Mouse (Mus musculus) adrenal gland, postnatal 10 days (tissue): Measurements from ENCODE around the gene Tfe3. TPM values are rescaled to one million over a fixed set of nuclear protein-coding genes. Genes with fewer than 3 reads are reported as not detected.
"Not testable (repeated sequence)": the region's sequence is repeated elsewhere in the genome, so short reads cannot be mapped to it uniquely, and the experiment has no call there.

ENCODE experiments used
- DNase-seq: peaks from one replicate; pipeline ENCODE4 v3.0.0; 2021; ENCODE audit warnings: mixed read lengths
- total RNA-seq, 2 experiments: library from RNA; stranded (reverse); gene quantifications; 2 replicates each; pipeline ENCODE4 v1.2.3; 2021

Gene Tfe3
- total RNA-seq, 2 experiments from 2014 or later, result 35.7 to 39.3 TPM

DNA sequence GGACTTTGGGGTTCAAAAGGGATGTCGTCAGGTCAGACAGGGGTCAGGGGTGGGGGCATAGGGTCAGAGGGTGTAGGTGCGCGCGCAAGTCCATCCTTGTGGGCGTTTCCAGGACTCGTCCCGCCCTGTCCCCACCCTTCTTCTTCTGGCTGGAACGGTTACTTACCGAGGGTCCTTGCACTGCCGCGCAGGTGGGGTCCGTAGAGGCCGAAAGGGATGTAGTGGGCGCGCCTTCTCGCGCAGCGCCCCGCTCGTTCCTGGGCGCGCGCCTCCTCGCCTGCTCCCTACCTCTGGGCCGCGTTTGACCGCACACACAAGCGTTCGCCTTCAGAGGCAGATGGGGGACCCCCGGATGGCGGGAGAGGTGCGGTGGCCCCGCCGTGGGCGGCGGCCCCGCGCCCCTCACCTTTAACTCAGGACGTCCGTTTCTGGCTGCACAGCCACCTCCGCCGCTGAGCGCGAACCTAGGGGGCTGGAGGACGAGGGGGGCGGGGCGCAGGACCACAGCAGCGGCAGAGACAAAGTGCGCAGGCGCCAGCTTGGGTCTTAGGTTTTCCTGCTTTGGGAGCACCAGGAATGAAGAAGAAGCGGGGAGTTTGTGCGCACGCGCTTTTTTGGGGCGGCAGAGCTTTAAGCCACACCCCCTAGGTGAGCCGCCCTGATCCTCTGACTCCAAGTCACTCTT is 11.8 kb upstream of the Tfe3 start, which contains the start of gene Ccdc120:
Gene Ccdc120 (minus strand): TSS at position 474 of the 685 bp plus-strand sequence.
- peak; percentile 74 for DNase-seq

DNA sequence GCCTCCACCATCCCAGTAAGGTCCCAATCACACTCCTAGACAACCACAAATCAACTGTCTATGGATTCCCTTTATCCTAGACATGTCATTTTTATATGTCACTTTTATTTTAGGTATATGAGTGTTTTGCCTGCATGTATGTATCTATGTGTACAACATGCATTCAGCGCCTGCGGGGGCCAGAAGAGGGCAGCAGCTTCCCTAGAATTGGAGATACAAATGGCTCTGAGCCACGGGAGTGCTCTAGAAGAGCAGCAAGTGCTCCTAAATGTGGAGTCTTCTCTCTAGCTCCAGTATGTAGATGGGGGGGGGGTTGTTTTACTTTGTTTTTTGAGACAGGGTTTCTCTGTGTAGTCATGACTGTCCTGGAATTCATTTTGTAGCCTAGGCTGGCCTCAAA is 8.7 kb upstream of the Tfe3 start:
- DNase-seq, result peak; percentile 43

DNA sequence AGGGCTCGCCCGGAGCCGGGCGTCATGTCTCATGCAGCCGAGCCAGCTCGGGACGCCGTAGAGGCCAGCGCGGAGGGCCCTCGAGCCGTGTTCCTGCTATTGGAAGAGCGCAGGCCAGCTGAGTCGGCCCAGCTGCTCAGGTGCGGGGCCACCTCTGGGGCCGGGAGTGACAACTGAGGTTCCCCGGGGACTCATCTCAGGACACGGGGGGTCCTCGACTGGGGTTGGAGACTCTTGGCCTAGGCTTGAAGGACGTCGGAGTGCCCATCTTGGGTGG is 499 bp downstream of the Tfe3 start:
- DNase-seq, result no peak

DNA sequence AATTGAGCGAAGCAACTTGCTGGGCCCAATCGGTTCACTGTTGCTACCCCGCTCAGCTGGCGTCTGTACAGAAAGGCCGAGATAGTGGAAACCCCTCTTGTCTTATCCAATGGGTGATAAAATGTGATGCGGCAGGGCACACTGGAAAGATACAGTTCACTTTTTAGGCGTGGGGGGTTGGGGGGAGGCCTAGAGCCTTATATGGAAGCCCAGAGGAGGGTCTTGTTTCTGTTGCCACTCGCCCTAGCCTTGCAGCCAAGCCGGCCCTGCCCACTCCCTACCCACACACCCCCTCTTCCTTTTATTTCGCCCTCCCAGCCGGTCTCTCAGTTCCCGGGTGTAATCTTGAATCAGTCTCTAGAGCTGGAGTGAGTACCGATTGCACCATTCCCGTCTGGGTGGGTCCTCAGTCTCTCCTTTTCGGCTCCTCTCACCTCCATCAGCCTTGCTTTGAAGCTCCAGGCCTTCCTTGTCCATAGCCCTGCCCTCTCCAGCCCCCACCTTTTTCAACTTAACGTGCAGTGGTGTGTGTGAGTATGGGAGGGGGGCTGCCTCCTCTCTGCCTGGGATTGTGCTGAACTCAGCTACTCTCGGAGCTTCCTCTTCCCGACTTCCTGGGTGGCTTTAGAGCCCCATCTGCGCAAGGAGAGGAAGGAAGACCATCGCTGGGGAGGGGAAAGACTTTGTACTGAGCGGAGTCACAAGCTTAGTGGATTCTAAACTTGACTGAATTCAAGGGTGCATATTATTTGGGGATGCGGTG is 1.5 kb downstream of the Tfe3 start:
- DNase-seq, result peak; percentile 42

DNA sequence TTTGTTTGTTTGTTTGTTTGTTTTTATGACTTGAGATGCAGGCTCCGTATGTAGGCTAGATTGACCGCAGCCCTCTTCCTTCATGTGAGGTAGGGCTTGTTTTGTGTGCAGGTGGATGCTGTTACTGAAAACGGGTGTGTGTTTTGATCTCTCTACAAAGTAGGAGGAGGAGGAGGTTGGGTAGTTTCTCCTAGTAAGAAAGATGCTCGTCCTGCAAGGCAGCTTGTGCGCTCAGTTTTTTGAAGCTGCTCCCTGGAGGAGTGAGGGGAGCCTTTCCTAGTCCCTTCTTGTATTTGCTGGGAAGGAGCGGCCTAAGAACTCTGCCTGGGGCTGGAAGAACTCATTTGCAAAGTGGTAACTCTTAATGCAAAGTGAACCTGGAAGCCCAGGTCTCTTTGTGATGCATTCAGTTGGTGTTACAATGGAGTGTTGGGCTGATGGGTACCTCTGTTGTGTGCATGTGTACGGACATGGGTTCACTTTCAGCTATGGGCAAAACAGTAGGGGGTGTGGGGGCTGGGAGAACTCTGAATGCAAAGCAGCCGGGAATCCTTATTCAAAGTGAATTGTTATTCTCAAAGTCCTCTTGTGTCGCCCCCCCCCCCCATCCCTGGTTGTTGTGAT is 2.4 kb downstream of the Tfe3 start:
- no peak for DNase-seq

DNA sequence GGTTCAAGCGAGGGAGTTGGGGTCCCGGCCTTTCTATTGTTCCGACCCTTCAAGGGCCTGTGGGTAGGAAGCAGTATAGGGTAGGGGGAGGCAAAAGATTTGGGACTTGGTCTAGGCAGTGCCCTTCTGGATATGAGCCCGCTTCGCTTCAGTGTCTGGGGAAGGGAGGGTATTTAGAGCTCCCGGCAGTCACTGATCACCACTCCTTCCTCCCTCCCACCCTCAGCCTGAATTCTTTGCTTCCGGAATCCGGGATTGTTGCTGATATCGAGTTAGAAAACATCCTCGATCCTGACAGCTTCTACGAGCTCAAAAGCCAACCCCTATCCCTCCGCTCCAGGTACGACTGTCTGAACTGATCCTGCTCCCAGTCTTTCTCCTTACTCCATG is 2.9 kb downstream of the Tfe3 start:
- no peak for DNase-seq

- peak; percentile 66 for DNase-seq
Observed at GRCm38 (mm10) chrX:7765764-7766163, 3.4 kb downstream of the Tfe3 start.

GRCm38 (mm10) chrX:7769302-7770017 is 7.1 kb downstream of the Tfe3 start:
- DNase-seq, result no peak

GRCm38 (mm10) chrX:7772766-7773165 is 10.4 kb downstream of the Tfe3 start:
- DNase-seq, result no peak

DNA sequence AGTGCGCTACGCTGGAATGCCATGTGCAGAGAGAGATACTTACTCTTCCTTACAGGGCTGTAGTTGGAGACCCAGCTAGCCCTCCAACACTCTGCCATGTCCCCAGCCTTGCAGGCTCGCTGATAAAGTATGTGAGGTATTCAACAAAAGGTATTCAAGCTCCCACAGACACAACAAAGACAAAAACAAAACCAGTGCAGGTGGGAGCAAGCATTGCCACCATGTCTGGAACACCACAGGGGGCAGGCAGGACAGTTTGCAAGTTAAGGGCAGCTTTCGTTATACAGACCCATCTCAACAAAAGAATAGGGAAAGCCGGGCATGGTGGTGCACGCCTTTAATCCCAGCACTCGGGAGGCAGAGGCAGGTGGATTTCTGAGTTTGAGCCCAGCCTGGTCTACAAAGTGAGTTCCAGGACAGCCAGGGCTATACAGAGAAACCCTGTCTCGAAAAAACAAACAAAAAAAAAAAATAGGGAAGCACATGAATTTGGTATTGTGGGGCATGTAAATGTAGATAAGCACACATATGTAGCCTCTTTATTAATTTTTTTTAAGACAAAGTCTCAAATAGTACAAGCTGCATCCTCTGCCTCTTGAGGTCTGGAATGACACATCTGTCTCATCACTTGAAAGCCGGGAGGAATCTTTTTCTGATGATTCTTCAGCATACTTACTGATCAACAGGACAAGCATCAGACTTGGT is 13.3 kb downstream of the Tfe3 start:
- no peak for DNase-seq

GRCm38 (mm10) chrX:7776329-7777082 is 14.1 kb downstream of the Tfe3 start:
- DNase-seq, result peak; percentile 71

GRCm38 (mm10) chrX:7778450-7779244 is 16.3 kb downstream of the Tfe3 start:
- DNase-seq, result no peak

DNA sequence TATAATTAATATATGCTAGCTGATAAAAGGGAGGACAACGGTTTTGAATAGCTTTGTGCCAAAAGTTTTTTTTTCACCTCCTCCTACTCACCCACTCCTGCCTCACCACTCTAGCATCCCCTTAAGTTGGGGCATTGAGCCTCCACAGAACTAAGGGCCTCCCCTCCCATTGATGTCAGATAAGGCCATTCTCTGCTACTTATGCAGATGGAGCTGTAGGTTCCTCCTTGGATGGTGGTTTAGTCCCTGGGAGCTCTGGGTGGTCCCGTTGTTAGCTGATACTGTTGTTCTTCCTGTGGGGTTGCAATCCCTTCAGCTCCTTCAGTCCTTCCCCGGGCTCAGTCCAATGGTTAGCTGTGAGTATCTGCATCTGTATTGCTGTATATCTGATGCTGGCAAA is 16.9 kb downstream of the Tfe3 start:
- no peak for DNase-seq

- no peak for DNase-seq
Observed at GRCm38 (mm10) chrX:7782603-7783092, 20.3 kb downstream of the Tfe3 start.

DNA sequence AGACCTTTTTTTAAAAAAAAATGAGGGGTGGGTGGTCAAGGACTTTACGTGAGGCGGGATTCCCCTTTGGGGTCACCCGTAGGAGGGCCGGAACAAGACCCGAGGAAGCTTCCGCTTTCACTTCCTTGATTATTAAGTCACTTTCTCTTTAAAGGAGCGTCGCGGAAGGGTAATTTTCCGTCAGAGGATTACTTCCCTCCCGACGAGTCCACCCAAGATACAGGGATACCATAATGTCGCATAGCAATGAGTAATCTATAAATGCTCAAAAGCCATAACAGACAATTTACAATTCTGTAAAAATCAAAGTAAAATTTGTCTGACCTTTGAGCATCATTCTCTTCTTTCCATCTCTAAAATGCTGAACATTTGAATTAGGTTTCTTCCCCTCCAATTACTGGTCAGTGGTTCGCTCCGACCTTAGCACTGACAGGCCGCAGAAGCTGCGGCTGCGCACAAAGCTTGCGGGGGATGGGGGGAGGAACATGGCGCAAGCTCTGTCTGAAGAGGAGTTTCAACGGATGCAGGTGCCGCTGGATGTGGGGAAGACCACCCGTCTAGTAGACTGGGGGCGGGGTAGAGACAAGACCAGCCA is 27.3 kb downstream of the Tfe3 start, which contains the start of gene Gripap1:
Gene Gripap1 (plus strand): TSS at position 224 of the 595 bp plus-strand sequence.
- peak; percentile 84 for DNase-seq

DNA sequence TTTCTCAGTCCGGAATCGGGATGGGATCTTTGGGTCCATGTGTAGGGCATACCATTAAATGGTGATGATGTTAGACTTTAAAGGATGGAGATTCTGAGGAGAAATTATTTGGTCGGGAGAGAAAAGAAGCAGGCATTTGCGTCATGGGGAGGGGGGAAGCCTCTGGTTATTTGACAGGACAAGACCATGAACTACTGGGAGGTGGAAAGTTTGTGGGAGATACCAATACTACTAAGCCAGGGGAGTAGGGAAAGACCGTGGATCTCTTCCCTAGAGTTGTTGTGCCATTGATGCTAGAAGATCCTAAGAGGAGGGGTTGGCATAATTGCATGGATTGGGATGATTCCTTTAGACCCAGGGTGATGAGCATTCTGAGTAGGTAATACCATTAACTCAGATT is 27.9 kb downstream of the Tfe3 start:
- DNase-seq, result no peak

DNA sequence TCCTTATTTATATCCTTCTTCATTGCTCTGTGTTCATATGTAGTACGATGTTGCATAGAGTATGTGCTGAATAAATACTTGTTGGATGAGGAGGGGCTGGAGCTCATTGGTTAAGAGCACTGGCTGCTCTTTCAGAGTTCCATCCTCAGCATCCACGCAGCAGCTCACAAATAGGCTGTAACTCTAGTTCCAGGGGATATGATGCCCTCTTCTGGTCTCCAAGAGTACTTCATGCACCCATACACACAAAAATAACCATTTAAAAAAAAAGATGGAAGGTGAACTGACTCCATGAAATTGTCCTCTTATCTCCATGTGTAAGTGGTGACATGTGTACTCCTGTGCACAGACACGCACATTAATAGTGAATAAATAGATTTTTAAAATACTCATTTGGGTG is 31.0 kb downstream of the Tfe3 start:
- DNase-seq, result no peak

GRCm38 (mm10) chrX:7795016-7795415 is 32.7 kb downstream of the Tfe3 start:
- DNase-seq, result peak; percentile 51

DNA sequence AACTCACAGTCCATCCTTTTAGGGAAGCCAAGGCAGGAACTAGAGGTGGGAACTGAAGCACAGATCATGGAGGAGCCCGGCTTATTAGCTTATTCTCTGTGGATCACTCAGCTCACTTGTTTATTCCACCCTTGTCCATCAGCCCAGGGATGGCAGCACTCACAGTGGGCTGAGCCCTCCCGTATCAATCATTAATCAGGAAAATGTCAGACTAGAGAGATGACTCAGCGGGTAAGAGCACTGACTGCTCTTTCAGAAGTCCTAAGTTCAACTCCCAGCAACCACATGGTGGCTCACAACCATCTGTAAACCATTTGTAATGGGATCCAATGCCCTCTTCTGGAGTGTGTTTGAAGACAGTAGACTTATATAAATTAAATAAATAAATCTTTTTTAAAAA is 35.0 kb downstream of the Tfe3 start:
- no peak for DNase-seq

DNA sequence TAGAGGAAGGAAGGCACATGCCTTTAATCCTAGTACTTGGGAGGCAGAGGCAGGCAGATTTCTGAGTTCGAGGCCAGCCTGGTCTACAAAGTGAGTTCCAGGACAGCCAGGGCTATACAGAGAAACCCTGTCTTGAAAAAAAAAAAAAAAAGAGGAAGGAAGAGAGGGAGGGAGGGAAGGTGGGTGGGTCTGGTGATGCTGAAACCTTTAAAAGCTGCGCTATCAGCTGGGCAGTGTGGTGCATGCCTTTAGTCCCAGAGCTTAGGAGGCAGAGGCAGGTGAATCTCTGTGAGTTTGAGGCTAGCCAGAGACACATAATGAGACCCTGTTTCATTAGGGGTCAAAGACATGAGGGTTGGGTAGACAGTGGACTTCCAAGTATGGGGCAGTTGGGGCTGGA is 39.8 kb downstream of the Tfe3 start:
- not testable (repeated sequence) for DNase-seq
